Comparison of ENCODE assay signal across 11 mouse cellular contexts in the genomic region with DNA sequence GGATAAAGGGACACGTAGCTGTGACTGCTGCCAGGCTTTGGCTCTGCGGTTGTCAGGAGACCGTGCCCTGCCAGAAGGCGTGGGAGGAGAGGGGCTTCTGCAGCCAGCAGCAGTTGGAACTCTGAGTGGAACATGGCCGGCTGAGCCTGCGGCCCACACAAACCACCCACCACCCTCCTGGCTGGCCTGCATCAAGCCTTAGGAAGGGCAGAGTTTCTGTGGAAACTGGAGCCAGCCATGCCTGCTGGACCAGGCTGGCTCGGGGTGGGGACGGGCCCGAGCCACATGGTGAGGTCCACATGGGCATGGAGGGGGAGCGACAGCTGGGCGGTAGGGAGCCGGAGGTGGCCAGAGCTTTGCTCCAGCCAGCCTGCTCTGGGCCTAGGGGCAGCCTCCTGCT. TPM values are rescaled to one million over a fixed set of nuclear protein-coding genes. Genes with fewer than 3 reads are reported as not detected.
A peak's percentile ranks its signal among the peaks of the same experiment; 100 is the strongest.
DNase-seq lines count a peak whose midpoint lies in the region; ATAC-seq and TF ChIP-seq lines count a peak whose summit lies in the region.
"Had no signal": no experiment of that assay in that cellular context is flagged by ENCODE, and none has a peak within 500 bp of the region (broad histone marks: within the 10 kb centered on the region; RNA-seq: fewer than 3 reads in every experiment).

No protein-coding gene starts in this region.

- H3K27me3 ChIP-seq in heart, embryonic 14.5 days (ENCODE audit: control insufficient read depth, insufficient read depth, low read length): no peaks in the 10 kb centered on the region
- H3K27me3 ChIP-seq in ES-Bruce4 (ENCODE audit: control insufficient read depth, insufficient read depth, low read length, poor library complexity, severe bottlenecking): no peaks in the 10 kb centered on the region
- no peaks in the 10 kb centered on the region for H3K27me3 ChIP-seq in embryonic facial prominence, embryonic 15.5 days
- H3K27me3 ChIP-seq in kidney, embryonic 14.5 days (ENCODE audit: control insufficient read depth, insufficient read depth, low read length): no peaks in the 10 kb centered on the region

- WGBS in heart, embryonic 14.5 days: 58% methylated on average over 12 of the region's 12 CpGs
- WGBS in embryonic facial prominence, embryonic 15.5 days: 70% methylated on average over 12 of the region's 12 CpGs
- WGBS in kidney, embryonic 14.5 days: 65% methylated on average over 12 of the region's 12 CpGs

- H3K36me3 ChIP-seq in heart, embryonic 14.5 days (ENCODE audit: control insufficient read depth, insufficient read depth, low read length): no peaks in the 10 kb centered on the region
- no peaks in the 10 kb centered on the region for H3K36me3 ChIP-seq in ES-Bruce4 (ENCODE audit: control insufficient read depth, insufficient read depth, low read length, poor library complexity, severe bottlenecking)
- H3K36me3 ChIP-seq in embryonic facial prominence, embryonic 15.5 days: no peaks in the 10 kb centered on the region
- no peaks in the 10 kb centered on the region for H3K36me3 ChIP-seq in kidney, embryonic 14.5 days (ENCODE audit: control insufficient read depth, insufficient read depth, low read length)

- no peak for ATAC-seq in heart, embryonic 14.5 days (ENCODE audit: insufficient number of reproducible peaks, insufficient read depth, low FRiP score, low read depth)
- ATAC-seq in embryonic facial prominence, embryonic 15.5 days (ENCODE audit: insufficient number of reproducible peaks, low FRiP score, low TSS enrichment, low read depth): peak; percentile 27; the same call in 1 of the 2 replicates
- no peak for ATAC-seq in kidney, embryonic 14.5 days (ENCODE audit: low FRiP score, low TSS enrichment)
- ATAC-seq: lung, postnatal 0 days had no signal

- H3K27ac ChIP-seq in heart, embryonic 14.5 days (replicated peaks in 1 of 2; ENCODE audit: control insufficient read depth in 1 of 2, insufficient read depth in 1 of 2, low read depth in 2 of 2, low read length in 2 of 2): 0 out of 4 replicates have a peak overlapping the region, but pooled peaks of 1 of the 2 experiments have one; percentile 14
- H3K27ac ChIP-seq in ES-Bruce4 (ENCODE audit: insufficient read depth, low read length): no peak overlapping the region
- no peak overlapping the region; the same call in 1 of the 2 replicates for H3K27ac ChIP-seq in embryonic facial prominence, embryonic 15.5 days (replicated peaks)
- H3K27ac ChIP-seq in kidney, embryonic 14.5 days (ENCODE audit: low read depth, low read length): no peak overlapping the region
- H3K27ac ChIP-seq: kidney, postnatal 0 days; stomach, postnatal 0 days had no signal

- no peaks in the 10 kb centered on the region for H3K9me3 ChIP-seq in heart, embryonic 14.5 days (ENCODE audit: control insufficient read depth, low read length)
- H3K9me3 ChIP-seq in ES-Bruce4 (replicated peaks; ENCODE audit: control insufficient read depth, insufficient read depth, low read length, poor library complexity, severe bottlenecking): no peaks in the 10 kb centered on the region
- no peaks in the 10 kb centered on the region for H3K9me3 ChIP-seq in embryonic facial prominence, embryonic 15.5 days (replicated peaks)
- H3K9me3 ChIP-seq in kidney, embryonic 14.5 days (ENCODE audit: control insufficient read depth, low read length): no peaks in the 10 kb centered on the region

- peak overlapping the region; percentile 21; the same call in 1 of the 2 replicates for H3K9ac ChIP-seq in heart, embryonic 14.5 days (ENCODE audit: low read length)
- H3K9ac ChIP-seq in ES-Bruce4 (ENCODE audit: low read depth, poor library complexity, severe bottlenecking): no peak overlapping the region
- no peak overlapping the region for H3K9ac ChIP-seq in embryonic facial prominence, embryonic 15.5 days
- no peak overlapping the region for H3K9ac ChIP-seq in kidney, embryonic 14.5 days (ENCODE audit: low read depth, low read length)

- no peak overlapping the region for H3K4me3 ChIP-seq in heart, embryonic 14.5 days (ENCODE audit: control insufficient read depth in 1 of 2, insufficient read depth in 1 of 2, low read depth in 1 of 2, low read length in 2 of 2)
- H3K4me3 ChIP-seq in ES-Bruce4 (ENCODE audit: low read depth, low read length): peak overlapping the region; percentile 15; the same call in 1 of the 2 replicates
- no peak overlapping the region for H3K4me3 ChIP-seq in embryonic facial prominence, embryonic 15.5 days (replicated peaks)
- H3K4me3 ChIP-seq in kidney, embryonic 14.5 days (ENCODE audit: low read length): no peak overlapping the region

- TF ChIP-seq POLR2A in ES-Bruce4 (IDR thresholded peaks at IDR 0.05; ENCODE audit: insufficient read depth, low read length): no peak

- TF ChIP-seq CTCF in ES-Bruce4 (IDR thresholded peaks at IDR 0.05; ENCODE audit: low read depth, low read length): no peak

- peaks cover 6 to 7% of the 10 kb centered on the region in 2 experiments; a peak in 3 of 4 replicates for H3K4me1 ChIP-seq in heart, embryonic 14.5 days (ENCODE audit: control insufficient read depth in 2 of 2, insufficient read depth in 2 of 2, low read length in 2 of 2)
- no peaks in the 10 kb centered on the region for H3K4me1 ChIP-seq in ES-Bruce4 (ENCODE audit: control insufficient read depth, insufficient read depth, low read length)
- H3K4me1 ChIP-seq in embryonic facial prominence, embryonic 15.5 days: peaks cover 30% of the 10 kb centered on the region
- H3K4me1 ChIP-seq in kidney, embryonic 14.5 days (ENCODE audit: control insufficient read depth, insufficient read depth, low read length): peaks cover 19% of the 10 kb centered on the region; the same call in 1 of the 2 replicates

- no peak overlapping the region for H3K4me2 ChIP-seq in heart, embryonic 14.5 days (ENCODE audit: low read length)
- no peak overlapping the region for H3K4me2 ChIP-seq in embryonic facial prominence, embryonic 15.5 days (replicated peaks)
- H3K4me2 ChIP-seq in kidney, embryonic 14.5 days (replicated peaks; ENCODE audit: low read depth, low read length): no peak overlapping the region

- no peak for DNase-seq in heart, adult 11 months
- peak; percentile 10 to 24 for DNase-seq in layer of hippocampus, postnatal 25 days (ENCODE audit: extremely low spot score in 1 of 2, low spot score in 1 of 2)
- no peak for DNase-seq in adrenal gland, adult (ENCODE audit: inconsistent age in 2 of 2, low spot score in 1 of 2)
- no peak for DNase-seq in urinary bladder, postnatal 25 days (ENCODE audit: low spot score)

- TF ChIP-seq EP300 in ES-Bruce4 (IDR thresholded peaks at IDR 0.05; ENCODE audit: insufficient read depth, low read depth, low read length): no peak

RNA-seq across cellular contexts. Expression of a gene that starts 29.3 kb away (rescaled TPM):
- 532 and 571 TPM in 2 replicates for polyA plus RNA-seq in heart, embryonic 14.5 days (2014; fragmentation: Nextera tagmentation; extraction: Ambion mirVana)
- 12.4 and 18.2 TPM in 2 replicates for polyA plus RNA-seq in ES-Bruce4 (2011; ENCODE audit: insufficient read depth, insufficient read length, low read depth, missing spikeins)
- polyA plus RNA-seq in embryonic facial prominence, embryonic 15.5 days (2015; fragmentation: Nextera tagmentation; extraction: Ambion mirVana): 918 and 948 TPM in 2 replicates
- total RNA-seq in layer of hippocampus, postnatal 25 days (2021): 100 to 1,000 TPM; 137 to 150 TPM
- 793 and 904 TPM in 2 replicates for polyA plus RNA-seq in kidney, embryonic 14.5 days (2014; fragmentation: Nextera tagmentation; extraction: Ambion mirVana)

Comparison
In these comparisons a context has a peak if more than half of its experiments do, and no peak if none do; other contexts are left out.
1. DNase-seq: peak in layer of hippocampus, postnatal 25 days (2 of 2); none in heart, adult 11 months (single experiment), adrenal gland, adult (0 of 2) and urinary bladder, postnatal 25 days (single experiment).
2. RNA of a gene that starts 29.3 kb away (polyA plus RNA-seq): 918 to 948 TPM in embryonic facial prominence, embryonic 15.5 days, 793 to 904 TPM in kidney, embryonic 14.5 days and 532 to 571 TPM in heart, embryonic 14.5 days; 12.4 to 18.2 TPM in ES-Bruce4; every median in the first group is over 10 times any median in the second.